Mouse (Mus musculus): ENCODE results near the gene Vmn2r116.
"Not testable (repeated sequence)": the region's sequence is repeated elsewhere in the genome, so short reads cannot be mapped to it uniquely, and the experiment has no call there.

Vmn2r116 gene

GRCm38 (mm10) chr17:23384304-23384703 lies at the start of gene Vmn2r116:
TSS of gene Vmn2r116 (plus strand) at chr17:23384604.
- not testable (repeated sequence) for DNase-seq

- not testable (repeated sequence) for DNase-seq
Observed at GRCm38 (mm10) chr17:23343441-23343840, 41.0 kb upstream of the Vmn2r116 start, which contains the start of gene Vmn2r115. TSS of gene Vmn2r115 (plus strand) at chr17:23343741.

GRCm38 (mm10) chr17:23351644-23352043 lies 32.8 kb upstream of the Vmn2r116 start:
- no peak for DNase-seq

DNA sequence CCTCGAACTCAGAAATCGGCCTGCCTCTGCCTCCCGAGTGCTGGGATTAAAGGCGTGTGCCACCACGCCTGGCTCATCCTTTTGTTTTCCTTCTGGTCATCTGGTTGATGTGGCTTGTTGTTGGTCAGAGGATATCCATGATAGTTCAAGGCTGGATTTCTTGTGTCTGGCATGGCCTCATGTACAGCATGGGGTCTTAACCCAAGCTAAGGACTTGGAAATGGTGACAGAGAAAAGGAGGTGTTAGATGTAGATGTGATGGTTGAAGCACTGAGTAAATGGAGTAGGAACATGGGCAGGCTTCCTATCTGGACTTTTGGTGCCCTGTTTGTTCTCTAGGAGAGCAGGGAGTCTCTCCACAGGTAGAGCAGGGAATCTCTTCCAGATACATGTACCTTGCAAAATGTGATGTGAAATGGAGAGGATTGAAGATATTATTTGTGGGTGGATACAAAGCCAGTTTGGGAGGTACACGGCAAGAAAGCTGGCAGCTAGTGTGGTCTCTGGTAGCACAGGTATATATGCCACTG lies 48.8 kb downstream of the Vmn2r116 start:
- DNase-seq: no peak
